Mouse (Mus musculus) lung, postnatal 10 days (tissue): ENCODE results near the gene Lig3.

ENCODE experiments used
- DNase-seq: peaks from one replicate; pipeline ENCODE4 v3.0.0; 2021

The Lig3 gene

GRCm38 (mm10) chr11:82780983-82781903 lies at the start of gene Lig3:
Gene Lig3 (plus strand): TSS chr11:82781108.
- peak; percentile 96 for DNase-seq

GRCm38 (mm10) chr11:82734227-82734626 lies 46.7 kb upstream of the Lig3 start:
- no peak for DNase-seq

DNA sequence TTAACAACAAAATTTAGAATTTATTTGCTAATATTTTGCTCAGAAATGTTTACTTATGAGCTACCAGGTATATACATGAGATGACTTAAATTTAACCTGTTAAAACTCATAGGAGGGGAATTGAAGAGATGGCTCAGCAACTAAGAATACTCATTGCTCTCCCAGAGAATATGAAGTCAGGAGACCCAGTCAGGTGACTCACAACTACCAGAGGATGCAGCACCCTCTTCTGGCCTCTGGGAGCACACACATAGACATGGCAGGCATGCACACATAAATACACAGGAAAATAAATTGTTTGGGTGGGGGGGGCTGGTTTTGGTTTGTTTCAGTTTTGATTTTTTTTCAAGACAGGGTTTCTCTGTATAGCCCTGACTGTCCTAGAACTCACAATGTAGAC lies 41.9 kb upstream of the Lig3 start:
- no peak for DNase-seq

GRCm38 (mm10) chr11:82746138-82746537 lies 34.8 kb upstream of the Lig3 start:
- DNase-seq = peak; percentile 55

DNA sequence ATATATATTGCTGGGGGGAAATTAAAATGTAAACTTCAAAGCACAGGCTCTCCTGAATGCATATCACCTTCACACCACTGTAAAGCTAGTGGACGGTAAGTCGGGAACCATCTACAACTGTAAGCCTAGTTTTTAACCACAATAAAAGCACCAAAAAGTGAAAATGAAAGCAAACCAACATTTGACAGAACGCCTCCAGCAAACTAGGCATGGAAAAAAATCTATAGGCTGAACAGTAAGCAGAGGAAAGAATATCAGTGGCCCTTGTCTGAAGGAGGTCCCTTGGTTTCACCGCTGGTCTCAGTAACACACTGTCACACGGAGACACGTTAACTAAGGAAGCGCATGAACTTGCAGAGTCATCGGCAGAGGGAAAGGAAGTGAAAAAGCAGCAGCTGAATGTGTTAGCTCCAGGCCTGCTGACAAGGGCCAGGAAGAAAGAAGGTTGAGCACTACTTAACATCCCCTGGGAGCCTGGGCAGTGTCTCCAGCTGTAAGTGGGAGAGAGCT lies 34.0 kb upstream of the Lig3 start:
- no peak for DNase-seq

- DNase-seq = no peak
These were observed 28.4 kb upstream of the Lig3 start for GRCm38 (mm10) chr11:82752349-82753115.

DNA sequence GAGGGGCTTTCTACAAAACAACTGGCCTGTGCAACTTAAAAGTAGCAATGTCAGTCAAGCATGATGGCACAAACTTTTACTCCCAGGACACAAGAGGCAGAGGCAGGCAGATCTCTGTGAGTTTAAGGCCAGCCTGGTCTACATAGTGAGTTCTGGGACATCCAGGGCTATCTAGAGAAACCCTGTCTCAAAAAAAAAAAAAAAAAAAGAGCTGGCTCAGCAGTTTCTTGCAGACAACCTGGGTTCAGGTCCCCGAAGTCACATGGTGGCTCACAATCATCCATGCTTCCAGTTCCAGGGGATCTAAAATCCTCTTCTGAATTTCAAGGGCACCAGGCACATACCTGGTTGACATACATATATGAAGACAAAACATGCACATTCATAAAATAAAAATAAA lies 25.0 kb upstream of the Lig3 start:
- no peak for DNase-seq

GRCm38 (mm10) chr11:82762286-82762829 lies 18.6 kb upstream of the Lig3 start:
- DNase-seq = no peak

- no peak for DNase-seq
These were observed 17.6 kb upstream of the Lig3 start for GRCm38 (mm10) chr11:82763261-82763660.

GRCm38 (mm10) chr11:82763742-82764437 lies 17.0 kb upstream of the Lig3 start, which contains the start of the genes Cct6b and Zfp830:
Gene Cct6b (minus strand): TSS chr11:82764321.
Gene Zfp830 (plus strand): TSS chr11:82764345.
- DNase-seq = peak; percentile 95

DNA sequence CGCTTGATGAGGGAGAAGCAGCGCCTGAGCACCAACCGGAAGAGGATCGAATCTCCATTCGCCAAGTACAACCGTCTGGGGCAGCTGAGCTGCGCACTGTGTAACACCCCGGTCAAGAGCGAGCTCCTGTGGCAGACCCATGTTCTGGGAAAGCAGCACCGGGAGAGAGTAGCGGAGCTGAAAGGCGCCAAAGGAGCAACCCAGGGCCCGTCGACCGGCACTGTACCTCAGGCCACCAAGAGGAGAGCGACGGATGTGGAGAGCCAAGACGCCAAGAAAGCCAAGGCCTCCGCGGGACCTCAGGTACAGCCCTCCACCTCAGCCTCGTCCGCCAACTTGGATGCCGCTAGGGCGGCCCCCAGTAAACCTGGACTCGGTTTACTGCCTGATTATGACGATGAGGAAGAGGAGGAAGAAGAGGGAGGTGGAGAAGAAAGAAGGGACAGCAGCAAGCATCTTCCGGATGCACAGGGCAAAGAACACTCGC lies 16.4 kb upstream of the Lig3 start:
- no peak for DNase-seq

- DNase-seq = no peak
These were observed 774 bp upstream of the Lig3 start for GRCm38 (mm10) chr11:82780134-82780533.

GRCm38 (mm10) chr11:82782197-82782596 lies 1.3 kb downstream of the Lig3 start:
- DNase-seq = no peak

- DNase-seq = no peak
These were observed 2.5 kb downstream of the Lig3 start for GRCm38 (mm10) chr11:82783453-82783852.

DNA sequence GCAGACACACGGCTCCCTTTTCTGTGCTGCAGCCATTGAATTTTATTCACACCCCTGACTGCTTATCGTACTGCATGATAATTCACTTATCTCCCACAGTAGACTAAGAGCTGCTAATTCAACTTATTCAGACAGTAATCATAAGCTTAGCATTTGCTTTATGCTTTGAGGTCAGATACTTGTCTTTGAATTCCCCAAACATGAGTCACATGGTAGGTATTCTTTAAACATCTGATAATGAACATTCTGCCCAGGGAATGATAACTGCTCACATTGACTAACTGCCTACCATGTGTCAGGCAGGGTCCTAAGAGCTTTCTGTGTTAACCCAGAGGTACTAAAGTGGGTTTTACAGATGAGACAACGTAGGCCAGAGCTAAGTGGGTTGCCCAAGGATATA lies 25.7 kb downstream of the Lig3 start:
- DNase-seq = no peak

GRCm38 (mm10) chr11:82807370-82807769 lies 26.5 kb downstream of the Lig3 start:
- no peak for DNase-seq

DNA sequence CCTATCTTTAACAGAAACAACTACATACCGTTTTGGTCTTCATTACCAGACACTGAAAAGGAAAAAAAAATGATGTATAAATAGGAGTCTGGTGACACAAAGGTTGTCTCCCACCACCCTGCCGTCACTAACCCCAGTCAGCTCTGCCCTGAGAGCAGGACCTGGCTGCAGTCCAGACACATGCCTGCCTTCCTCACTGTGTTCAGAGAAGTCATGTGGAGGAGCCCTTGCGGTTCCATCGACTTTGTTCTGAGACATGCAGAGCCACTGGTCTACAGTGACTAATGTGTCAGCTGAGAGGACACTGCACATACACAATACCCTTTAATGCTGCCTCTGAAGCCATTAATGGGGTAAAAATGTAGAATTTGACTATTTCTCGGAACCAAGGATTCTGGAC lies 27.6 kb downstream of the Lig3 start:
- no peak for DNase-seq

DNA sequence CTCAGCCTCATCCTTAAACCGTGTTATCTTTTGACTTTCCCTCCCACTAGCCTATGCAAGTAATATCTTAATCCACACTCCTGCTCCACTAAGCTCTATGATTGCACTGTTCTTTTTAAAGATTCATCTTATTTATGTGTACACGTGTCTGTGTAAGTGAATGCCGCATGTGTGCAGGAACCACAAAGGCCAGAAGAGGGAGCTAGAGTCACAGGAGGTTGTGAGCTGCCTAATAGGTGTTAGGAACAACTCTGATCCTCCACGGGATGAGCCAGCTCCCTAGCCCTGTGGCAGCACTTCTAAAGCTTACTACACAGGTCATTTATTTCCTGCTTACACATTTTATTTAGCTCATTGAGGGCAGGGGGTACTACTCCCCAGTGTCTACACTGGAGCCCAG lies 38.4 kb downstream of the Lig3 start:
- peak; percentile 74 for DNase-seq

GRCm38 (mm10) chr11:82820788-82821456 lies 40.0 kb downstream of the Lig3 start:
- no peak for DNase-seq

DNA sequence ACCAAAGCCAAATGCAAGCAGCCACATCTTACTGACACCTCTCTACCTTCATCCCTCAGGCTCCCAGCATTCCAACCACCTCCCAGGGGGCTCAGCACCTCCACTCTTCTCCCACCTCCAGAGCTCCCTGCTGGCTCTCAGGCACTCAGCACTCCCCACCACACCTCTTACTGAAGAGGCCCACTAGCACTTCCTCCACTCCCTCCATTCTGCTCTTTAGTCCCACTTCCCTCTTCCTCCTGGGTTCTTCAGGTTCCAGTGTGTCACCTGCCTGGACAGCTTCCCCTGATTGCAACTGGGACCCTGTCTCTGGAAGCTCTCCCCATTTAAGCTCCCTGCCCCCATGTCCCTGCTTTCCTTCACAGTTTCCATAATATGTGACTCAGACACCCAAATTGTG lies 45.9 kb downstream of the Lig3 start:
- no peak for DNase-seq

GRCm38 (mm10) chr11:82831008-82831893 lies 50.3 kb downstream of the Lig3 start:
- DNase-seq = peak; percentile 29
